Mouse (Mus musculus) effector memory CD4-positive, alpha-beta T cell, adult 5 months (primary cell): ENCODE measurements around the gene Gas2. TPM values are rescaled to one million over a fixed set of nuclear protein-coding genes. Genes with fewer than 3 reads are reported as not detected.

ENCODE experiments used
- polyA plus RNA-seq: library from polyadenylated mRNA; unstranded; fragments of 100-300 nt; shearing (Covaris generic); gene quantifications from one replicate; pipeline ENCODE4 v1.2.1, GENCODE M21; 2017

Gene Gas2
- polyA plus RNA-seq: 7.0 TPM

GRCm38 (mm10) chr7:51861250-51862096 is at the start of gene Gas2:
Gas2 (plus strand) TSS chr7:51862015.

GRCm38 (mm10) chr7:51862097-51862492 is 280 bp downstream of the Gas2 start, which contains the start of gene Fancf:
Fancf (minus strand) TSS chr7:51862267.

GRCm38 (mm10) chr7:52005511-52006295 is 143.9 kb downstream of the Gas2 start, which contains the start of gene Svip:
Svip (minus strand) TSS chr7:52006018.

DNA sequence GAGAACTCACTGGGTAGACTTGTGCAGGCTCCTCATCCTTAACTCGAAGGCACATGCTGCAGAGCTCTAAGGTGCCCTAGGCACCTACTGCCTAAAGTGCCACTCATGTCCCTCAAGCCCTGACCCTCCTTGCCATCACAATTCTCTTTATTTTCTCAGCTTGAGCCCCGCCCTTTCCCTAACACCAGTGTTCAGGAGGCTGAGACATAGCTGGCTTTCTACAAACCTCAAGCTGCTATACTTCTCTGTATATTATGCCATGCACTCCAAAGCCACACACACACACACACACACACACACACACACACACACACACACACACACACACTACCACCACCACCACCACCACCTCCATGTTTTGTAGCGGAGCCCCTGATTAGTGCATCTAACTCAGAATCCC is 153.8 kb downstream of the Gas2 start, which contains the start of gene 1700015G11Rik:
Gene 1700015G11Rik (minus strand): TSS at position 101 of the 400 bp plus-strand sequence.

Other genes with a start within 250 kb of the Gas2 start
- 0.17 TPM for gene Slc17a6, start 240.0 kb upstream of the Gas2 start, polyA plus RNA-seq
- gene Fancf, start 252 bp downstream of the Gas2 start, polyA plus RNA-seq: 18.8 TPM
- 1.5 TPM for gene Svip, start 144.0 kb downstream of the Gas2 start, polyA plus RNA-seq
- not detected for gene 1700015G11Rik, start 153.7 kb downstream of the Gas2 start, polyA plus RNA-seq